Mouse (Mus musculus): ENCODE results near the gene Qdpr.

DNA sequence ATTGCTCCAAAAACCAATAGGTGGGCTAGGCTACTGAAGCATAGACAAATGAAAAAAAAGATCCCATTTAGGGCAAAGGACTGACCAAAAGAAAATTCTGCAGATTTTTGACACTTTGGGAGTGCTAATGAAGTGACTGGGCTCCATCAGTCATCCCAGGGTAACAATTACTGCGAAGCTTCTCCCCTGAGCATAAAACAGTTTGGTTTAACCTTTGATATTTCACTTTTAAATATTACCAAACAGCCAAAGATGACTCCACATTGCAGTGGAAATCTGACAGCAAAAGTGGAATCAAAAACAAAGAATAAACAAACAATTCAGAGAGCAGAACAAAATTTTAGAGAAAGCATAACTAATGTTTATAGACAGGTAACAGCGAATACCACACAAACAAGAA, 31.1 kb upstream of the Qdpr start:
- no peak for TF ChIP-seq POLR2A (IDR thresholded peaks at IDR 0.05; ENCODE audit: insufficient read length, low read depth)
- no peak for TF ChIP-seq USF1 (IDR thresholded peaks at IDR 0.05; ENCODE audit: low read depth)
- no peak for TF ChIP-seq MAX (IDR thresholded peaks at IDR 0.05; ENCODE audit: low read depth)
- no peak for TF ChIP-seq CEBPB (IDR thresholded peaks at IDR 0.05; ENCODE audit: insufficient read depth, poor library complexity, severe bottlenecking)
